Mouse (Mus musculus): ENCODE measurements around the gene Stk40. TPM values are rescaled to one million over a fixed set of nuclear protein-coding genes. Genes with fewer than 3 reads are reported as not detected.

Gene Stk40
- total RNA-seq, 2 experiments from 2014 or later = 6.0 to 7.3 TPM

DNA sequence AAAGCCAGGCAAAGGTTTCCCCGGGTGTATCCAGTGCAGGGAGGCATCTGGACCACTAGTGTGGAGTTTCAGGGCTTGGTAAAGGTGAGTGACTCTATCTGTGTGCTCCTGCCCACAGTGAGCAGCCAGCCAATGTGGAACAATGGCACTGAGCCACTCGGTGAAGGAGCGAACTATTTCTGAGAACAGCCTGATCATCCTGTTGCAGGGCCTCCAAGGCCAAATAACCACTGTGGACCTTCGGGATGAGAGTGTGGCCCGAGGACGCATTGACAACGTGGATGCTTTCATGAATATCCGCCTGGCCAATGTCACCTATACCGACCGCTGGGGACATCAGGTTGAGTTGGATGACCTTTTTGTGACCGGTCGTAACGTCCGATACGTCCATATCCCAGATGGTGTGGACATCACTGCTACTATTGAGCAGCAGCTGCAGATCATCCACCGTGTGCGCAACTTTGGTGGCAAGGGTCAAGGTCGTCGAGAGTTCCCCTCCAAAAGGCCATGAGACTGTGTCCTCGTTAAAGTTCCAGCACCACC, 6.0 kb upstream of the Stk40 start:
- no peak for ATAC-seq (replicated peaks; ENCODE audit: poor library complexity)

DNA sequence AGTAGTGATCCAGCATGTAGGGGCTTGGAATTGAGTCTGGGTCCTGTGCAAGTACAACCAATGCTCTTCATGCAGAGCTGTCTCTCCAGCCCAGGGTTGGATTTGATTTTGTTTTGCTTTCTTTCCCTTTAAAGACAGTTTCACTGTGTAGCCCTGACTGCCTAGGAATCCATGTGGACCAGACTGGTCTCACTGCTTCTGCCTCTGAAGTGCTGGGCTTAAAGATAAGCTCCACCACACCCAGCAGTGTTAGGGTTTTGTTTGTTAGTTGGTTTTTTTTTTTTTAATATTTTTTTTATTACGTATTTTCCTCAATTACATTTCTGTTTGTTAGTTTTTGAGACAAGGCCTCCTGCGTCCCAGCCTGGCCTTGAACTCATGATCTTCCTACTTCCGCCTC, 4.4 kb upstream of the Stk40 start:
- peak; percentile 17; the same call in 1 of the 2 replicates for ATAC-seq (replicated peaks; ENCODE audit: poor library complexity)

DNA sequence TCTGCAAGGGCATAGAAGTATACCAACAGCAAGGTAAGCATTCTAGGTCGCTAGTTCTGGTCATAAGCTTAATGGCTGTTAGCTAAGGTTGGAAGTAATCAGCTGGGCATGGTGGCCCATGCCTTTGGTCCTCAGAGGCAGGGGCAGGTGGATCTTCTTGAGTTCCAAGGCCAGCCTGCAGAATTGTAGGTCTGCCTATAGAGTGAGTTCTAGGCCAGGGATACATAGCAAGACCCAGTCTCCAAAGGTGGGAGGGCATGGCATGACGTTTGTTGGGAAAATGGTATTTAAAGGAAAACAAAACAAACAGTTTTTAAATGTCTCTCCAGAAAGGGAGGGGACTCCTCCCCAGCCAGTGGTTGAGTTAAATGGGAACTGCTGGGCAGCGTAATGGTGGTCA, 3.0 kb upstream of the Stk40 start:
- ATAC-seq (replicated peaks; ENCODE audit: poor library complexity) = no peak

DNA sequence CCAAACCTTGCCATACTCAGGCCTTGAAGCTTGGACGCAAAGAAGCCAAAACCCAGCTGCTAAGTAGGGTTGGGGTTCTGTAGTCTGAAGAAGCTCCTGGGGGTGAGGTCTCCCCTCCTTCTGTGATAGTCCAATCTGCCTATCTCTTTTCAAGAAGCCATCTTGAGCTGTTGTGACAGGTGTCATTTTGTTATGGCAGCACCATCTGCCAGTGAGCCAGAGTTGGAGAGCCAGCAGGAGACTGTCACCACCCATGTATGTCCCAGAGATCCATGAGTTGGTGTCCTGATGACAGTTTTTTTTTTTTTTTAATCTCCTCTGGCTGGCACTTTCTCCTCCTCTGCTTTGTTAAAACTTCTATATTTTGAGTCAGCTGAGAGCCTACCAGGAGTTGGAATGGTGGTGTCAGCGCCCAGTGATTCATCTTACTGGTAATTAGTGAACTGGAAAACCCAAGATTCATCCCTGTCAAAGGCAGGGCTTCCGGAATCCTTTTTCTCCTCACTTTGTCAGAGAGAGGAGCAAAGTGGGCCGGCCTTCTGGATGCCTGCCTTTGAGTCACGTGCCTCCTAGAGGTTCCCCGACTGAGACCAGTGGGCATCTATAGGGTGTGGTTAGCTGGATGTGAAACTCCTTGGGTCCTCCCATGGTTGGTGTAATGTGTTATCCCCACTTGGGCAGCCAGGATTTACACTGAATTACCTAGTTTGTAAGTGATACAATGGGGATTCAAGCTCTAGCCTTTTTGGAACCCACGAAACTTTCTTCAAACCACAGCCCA, 1.5 kb upstream of the Stk40 start:
- no peak for ATAC-seq (replicated peaks; ENCODE audit: poor library complexity)

DNA sequence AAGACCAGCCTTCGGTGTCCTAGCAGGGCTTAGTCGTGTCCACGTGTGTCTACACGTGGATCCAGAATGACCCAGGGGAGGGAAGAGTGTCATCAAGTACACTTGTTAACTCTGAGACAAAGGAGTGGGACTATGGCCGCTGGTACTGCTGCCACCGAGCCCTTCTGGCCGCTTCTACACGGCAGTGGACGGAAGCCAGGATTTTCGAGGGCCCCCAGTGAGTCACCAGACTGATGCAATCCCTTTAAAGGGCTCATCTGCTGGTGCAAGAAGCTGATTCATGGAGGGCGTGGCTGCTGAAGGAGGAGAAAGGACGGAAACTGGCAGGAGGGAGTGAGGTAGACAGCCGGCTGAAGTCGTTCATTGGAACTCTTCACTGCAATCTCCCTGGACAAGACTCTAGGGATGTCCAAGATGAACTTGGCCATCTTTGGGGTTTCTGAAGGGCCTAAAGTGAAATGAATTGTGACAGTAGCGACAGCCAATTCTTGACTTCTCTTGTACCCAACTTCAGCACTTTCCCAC, 638 bp upstream of the Stk40 start:
- peak; percentile 80 for ATAC-seq (replicated peaks; ENCODE audit: poor library complexity)

DNA sequence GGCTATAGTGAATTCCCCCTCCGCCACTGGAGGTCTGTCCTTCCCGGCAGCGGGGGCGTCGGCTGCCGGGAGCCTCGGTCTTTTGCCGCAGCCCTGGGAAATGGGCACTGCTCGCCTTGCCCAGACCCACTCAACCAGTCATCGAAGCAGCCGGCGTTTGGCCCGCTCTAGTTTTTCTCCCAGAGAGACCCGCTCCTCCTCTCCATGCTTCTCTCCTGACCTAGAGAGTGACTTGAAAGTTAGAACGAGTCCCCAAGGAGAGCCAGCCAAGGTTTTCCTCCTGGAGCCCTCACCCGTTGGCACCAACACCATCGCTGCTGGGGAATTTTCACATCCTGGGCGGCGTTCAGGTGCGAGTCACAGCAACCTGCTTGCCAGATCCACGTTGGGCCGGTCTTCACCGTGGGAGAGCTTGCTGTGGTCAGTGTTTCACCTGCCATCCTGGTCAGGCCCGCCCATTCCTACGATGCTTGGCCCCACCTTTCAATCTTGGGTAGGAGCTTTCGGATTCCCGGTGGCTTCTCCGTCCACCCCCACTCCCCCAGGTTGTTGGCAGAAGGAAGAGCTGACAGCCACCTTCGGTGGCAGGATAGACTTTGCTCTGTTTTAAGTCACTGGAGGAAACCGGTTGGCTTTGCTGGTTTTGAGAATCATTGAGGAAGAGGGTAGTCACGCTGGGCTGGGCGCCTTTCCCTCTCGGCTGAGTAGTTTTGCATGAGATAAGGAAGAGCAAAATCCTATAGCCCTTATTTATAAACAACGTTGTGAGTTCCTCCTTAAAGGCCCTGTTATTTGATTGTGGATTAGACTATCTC, 711 bp downstream of the Stk40 start:
- no peak for ATAC-seq (replicated peaks; ENCODE audit: poor library complexity)

DNA sequence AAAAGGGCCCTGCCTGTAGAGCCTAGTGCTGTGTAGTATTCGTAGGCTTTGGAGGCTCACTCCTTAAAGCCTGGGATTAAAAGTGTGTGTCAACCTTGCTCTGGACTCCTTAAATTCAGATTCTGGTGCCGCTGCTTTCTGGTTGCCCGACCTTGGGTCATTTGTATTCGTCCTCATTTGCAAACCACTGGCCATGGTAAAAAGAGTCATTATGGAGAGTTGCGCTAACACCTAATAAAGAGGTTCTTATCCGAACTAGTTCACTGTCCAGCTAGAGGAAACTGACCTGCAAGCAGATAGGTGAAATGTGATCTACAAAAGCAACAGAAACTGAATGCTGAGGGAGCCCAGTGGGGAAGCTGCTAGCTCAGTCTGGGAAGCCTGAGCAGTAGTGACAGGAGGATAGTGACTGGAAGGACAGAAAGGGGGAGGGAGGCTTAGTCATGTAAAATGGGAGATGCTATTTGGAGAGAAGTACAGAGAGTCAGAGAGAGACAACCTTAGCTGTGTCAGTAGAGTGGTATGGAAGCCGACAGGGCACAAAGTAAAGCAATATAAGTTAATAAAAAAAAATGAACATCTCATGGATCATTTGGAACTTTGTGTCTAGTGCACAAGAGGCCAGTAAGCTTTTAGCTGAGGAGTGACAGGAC, 1.5 kb downstream of the Stk40 start:
- no peak for ATAC-seq (replicated peaks; ENCODE audit: poor library complexity)

DNA sequence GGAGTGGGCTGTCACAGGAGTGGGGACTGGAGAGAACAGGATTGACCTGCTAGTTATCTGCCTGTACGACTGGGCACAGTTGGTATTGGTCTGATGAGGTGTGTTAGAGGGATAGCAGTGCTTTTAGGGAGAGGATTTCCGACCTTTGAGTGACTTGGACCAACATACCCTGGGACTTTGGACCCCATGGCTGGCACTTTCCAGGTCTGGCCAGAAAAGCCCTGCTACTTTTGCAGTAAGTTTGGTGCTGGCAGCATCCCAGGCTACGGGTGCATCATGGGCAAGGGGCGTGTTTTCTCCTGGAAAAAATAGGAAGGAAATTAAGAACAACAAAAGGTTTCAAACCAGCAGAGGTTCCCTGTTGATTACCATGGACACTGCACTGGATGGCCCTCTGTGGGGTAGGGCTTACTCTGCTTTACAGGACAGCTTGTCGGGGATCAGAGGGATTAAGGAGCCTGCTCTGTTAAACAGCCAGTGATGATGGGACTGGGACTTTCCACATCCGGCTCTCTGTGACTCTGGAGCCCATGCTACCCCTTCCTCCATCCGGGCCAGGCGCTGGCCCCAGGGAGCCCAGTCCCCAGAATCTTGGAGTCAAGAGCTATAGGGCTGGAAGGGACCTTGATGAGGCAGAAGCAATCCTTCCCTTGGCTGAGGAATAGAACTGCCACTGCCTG, 4.4 kb downstream of the Stk40 start:
- ATAC-seq (replicated peaks; ENCODE audit: poor library complexity) = no peak

DNA sequence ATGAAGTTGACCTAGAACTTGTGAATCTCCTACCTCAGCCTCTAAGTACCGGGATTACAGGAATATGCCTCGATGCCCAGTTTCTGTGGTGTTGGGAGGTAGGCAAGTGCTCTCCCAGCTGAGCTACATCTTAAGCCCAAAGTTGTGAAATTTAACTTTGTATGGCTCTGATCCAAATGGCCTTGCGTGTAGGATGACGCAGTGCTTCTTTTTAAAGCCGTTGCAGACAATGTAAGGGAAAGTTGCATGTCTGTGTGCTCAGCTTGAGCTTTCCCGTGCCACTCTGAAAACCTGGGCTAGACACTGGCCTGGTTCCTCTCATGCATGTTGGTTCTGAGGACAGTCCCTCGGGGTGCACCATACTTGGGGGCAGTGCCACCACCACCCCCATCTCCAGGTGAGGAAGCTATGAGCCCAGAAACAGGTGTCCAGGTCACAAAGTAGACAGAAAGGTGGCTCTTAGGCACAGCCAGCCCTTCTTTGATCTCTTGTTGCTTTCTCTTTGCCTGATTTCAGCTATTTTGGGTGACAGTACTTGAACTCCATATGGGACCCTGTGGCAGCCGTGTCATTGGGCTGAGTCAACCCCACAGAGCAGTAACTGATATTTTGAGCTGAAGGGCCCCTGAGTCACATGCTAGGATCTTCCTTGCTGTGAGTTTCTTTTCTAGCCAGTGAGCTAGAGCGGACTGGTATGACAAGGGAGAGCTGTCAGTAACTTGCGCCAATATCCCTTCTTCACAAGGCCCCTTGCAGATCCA, 6.0 kb downstream of the Stk40 start:
- ATAC-seq (replicated peaks; ENCODE audit: poor library complexity) = no peak

DNA sequence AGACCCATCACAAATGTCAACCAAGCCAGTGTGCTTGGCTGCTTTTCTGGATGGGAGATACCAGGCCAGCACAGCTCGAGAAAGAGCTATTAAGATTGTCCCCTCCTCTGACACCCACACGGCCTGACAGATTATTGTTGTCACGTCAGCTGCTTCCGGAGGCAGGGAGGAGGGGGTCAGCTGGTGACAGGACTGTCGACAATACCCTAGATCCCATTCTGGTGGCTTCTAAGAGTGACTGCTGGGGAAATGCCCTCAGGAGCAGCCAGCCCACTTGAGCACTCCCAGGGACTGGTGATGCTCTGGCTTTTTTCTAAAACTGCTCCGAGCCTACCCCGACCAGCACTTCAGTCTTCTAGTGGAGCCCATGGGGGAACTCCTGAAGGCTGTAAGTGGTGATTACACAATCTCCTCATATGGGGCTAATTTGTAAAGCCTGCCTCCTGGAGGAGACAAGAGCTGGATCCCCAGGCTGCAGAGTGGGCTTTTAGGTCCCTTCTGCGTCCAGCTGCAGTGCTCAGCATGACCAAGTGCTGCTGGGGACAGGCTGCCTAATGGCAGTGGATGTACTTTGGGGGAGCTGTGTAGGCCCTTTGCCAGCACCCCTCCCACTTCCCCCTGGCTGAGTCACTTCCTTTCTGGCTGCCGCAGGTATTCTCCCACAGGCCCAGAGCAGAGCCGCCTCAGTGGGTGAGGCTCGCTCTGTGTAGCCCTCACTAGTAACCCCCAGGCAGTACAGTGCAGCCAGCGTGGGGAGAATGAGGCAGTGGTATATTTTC, 6.8 kb downstream of the Stk40 start:
- ATAC-seq (replicated peaks; ENCODE audit: poor library complexity) = peak; percentile 75

DNA sequence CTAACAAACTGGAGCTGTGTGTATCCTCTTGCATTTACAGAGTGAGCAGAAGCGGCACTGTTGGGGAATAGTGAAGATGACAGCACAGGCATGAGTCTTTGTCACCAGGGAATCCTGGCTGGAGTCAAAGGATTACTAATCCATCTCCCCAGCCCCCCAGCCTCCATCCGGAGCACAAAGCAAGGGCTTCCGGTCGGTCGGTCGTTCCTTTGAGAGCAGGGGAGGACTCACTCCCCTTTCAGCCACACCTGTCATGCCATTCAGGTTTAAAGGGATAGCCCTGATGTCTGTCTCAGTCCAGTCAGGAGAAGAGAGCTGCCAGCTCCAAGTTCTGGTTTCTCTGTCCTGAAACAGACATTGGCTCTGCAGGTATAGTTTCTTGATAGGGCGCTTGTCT, 7.4 kb downstream of the Stk40 start:
- no peak for ATAC-seq (replicated peaks; ENCODE audit: poor library complexity)

DNA sequence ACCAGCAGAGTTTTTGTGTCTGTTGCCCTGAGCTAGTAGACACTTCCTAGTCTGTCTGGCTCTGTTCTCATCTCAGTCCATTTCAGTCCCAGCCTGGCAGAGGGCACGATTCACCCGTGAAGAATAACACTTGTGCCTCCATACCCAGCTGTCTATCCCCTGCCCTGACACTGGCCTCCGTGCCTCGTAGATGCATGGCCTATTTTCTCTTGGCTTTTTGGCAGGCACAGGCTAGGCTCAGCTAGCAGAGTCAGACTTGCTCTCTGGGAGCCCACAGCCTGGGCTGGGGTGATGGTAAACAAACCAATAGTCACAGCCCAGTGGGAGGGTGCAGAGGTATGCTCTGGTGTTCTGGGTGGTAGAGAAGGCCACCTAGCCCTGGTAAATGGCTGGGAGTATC, 9.5 kb downstream of the Stk40 start:
- no peak for ATAC-seq (replicated peaks; ENCODE audit: poor library complexity)

DNA sequence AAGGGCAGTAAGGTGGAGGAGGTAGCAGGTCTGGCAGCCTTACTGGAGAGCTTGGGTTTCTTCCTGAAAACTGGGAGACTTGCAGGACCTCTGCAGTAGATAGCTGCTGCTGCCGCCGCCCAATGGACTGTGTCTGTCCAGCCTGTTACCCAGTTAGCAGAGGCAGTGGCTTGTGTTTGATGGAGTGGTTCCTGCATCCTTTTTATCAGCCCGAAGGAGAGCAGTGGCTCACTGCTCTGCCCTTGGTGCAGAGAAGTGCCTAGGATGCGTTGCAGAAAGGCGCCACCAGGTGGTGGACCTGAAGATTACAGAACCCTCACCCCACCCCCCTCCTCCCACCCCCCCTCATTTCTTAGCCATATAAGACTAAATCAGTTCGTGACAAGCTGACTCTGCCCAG, 10.2 kb downstream of the Stk40 start:
- ATAC-seq (replicated peaks; ENCODE audit: poor library complexity) = peak; percentile 59

DNA sequence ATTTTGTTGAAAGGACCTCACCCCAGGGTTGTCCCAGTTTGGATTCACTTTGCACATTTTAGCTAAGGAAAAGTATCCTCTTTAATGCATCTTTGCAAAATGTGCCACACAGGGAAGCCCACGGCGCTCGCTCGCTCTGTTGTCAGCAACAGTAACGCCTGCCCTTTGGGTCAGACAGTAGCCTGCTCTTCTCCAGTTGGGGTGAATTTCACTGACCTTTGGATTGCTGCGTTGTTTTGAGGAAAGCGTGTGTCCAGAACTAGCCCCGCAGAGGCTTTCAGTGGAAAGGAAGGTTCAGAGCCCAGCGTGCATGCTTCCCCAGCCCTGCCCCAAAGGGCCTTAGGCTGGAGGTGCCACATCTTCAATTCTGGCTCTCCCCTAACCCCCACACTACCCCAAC, 11.7 kb downstream of the Stk40 start:
- ATAC-seq (replicated peaks; ENCODE audit: poor library complexity) = no peak

DNA sequence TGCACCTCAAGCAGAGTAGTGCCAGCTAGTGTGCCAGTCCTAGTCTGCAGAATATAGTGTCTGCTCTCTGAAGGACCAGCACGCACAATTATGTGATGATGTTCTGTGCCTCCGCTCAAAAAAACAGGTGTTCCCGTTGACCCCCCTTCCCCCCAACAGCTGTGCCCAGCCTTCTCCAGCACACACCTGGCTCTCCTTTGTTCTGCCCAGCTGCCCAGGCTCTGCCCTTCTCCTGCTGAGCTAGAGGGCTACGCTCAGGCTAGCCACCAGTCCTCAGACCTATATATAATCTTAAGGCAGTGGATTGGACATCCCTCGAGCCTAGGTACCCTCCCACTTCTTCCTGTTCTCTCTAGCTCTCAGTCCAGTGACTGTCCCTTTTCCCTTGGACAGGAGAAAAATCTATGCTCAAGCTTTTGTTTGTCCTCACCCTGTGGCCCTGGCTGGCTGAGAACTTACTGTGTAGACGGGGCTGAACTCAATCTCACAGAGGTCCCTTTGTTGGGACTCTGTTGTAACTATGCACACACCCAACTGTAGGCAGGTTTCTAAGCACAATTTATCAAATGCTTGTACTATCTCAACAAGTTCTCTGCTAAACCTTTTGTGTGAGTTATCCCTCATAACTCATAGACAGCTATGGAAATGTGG, 12.2 kb downstream of the Stk40 start:
- no peak for ATAC-seq (replicated peaks; ENCODE audit: poor library complexity)

DNA sequence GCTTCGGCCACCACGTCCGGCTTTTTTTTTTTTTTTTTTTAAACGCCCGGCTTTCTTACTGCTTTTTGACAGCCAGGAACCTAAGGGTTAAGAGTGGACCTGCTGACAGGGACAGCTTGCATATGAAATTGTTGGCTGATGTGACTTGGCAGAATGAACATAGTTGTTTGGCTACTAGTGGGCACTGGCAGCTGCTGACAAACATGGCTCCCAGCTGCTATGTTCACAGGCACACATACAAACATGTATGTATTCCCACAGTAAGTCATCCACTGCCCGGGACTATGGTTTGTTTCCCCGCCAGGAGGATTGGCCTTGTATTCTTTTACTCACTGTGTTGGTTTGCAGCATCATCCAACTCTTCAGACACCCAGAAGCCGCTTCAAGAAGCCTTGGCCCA, 13.4 kb downstream of the Stk40 start:
- no peak for ATAC-seq (replicated peaks; ENCODE audit: poor library complexity)

DNA sequence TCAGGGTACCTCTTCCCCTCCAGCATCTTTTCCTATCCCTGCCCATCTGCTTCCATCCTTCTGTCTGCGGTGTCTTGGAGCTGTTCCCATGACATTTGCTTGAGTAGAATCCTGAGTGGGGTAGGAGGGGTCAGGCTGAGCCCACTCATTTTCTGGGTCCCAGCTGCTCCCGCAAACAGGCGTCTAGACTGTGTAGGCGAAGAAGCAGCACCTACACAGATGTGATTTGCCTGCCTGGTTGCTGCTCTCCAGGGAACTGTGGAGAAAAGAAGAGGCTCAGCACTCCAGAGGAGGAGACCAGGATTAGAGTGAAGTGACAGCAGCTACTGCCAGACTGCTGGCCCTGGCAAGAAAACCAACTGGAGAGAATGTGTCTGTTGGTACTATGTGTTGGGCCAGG, 14.9 kb downstream of the Stk40 start:
- ATAC-seq (replicated peaks; ENCODE audit: poor library complexity) = no peak

DNA sequence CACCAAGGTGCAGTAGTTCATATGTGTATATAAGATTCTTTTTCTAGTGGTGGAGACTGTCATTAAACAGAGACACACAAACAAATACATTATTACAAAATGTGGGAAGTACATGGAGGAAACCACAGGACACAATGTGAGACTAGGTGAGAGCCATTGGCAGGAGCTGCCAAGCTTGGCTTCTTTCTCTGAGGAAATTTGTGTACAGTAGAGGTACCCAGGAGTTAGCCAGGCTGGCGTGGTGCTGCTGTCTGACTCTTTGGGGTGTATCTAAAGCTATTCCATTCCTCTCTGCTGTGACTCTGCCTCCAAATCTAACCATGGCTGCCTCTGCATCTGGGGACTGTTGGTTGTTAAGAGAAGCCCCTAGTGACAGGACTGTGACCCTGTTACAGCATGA, 15.3 kb downstream of the Stk40 start:
- no peak for ATAC-seq (replicated peaks; ENCODE audit: poor library complexity)

DNA sequence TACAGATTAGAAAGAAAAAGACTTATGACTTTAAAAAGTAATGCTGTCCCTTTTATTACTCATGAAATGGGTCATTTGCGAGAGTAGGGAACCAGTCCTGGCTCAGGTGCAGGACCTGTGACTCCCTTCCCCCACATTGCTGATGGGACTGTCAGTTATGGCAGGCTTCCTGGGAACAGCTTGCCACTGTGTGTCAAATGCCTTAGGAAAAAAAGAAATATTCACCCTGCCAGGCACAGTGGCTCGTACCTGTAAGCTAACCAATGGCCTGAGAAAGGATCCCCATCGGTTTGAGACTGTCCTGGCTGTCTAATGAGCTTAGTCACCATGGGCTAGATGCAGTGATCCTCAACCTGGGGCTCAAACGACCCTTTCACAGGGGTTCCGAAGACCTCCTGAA, 16.3 kb downstream of the Stk40 start:
- no peak for ATAC-seq (replicated peaks; ENCODE audit: poor library complexity)
